Mouse (Mus musculus) ES-Bruce4 (cell line): ENCODE measurements at regions not wholly inside any gene's neighbourhood (a gene's known extent, or its start where the extent isn't known, plus 50 kb on each side); places are given as distances from the start of the nearest gene placed in this dataset.

Source experiments
- CTCF ChIP-seq: IDR thresholded peaks from one replicate; pipeline ENCODE4 v1.8.1; 2011; ENCODE audit warnings: low read depth, low read length
- EP300 ChIP-seq: IDR thresholded peaks from 2 replicates; pipeline ENCODE4 v1.6.1; 2011; ENCODE audit warnings: low read depth, low read length; ENCODE audit not compliant: insufficient read depth
- POLR2A ChIP-seq: IDR thresholded peaks from one replicate; pipeline ENCODE4 v1.8.1; 2011; ENCODE audit warnings: low read length; ENCODE audit not compliant: insufficient read depth

GRCm38 (mm10) chr12:107724467-107724866, 236.0 kb downstream of the 3110018I06Rik start:
- no peak for TF ChIP-seq POLR2A
- no peak for TF ChIP-seq CTCF
- no peak for TF ChIP-seq EP300
